Mouse (Mus musculus) liver, embryonic 14.5 days (tissue): ENCODE measurements around the gene Ppia.
"Not testable (repeated sequence)": the region's sequence is repeated elsewhere in the genome, so short reads cannot be mapped to it uniquely, and the experiment has no call there.

ENCODE experiments used
- CTCF ChIP-seq: IDR thresholded peaks from 2 replicates; pipeline ENCODE4 v1.5.1; 2016; ENCODE audit warnings: antibody characterized with exemption, low read depth, control low read depth
- EP300 ChIP-seq: IDR thresholded peaks from 2 replicates; pipeline ENCODE4 v1.6.1; 2016; ENCODE audit warnings: antibody characterized with exemption, low read depth

- TF ChIP-seq CTCF, EP300: not testable (repeated sequence)
These were observed 32.9 kb downstream of the Ppia start for GRCm38 (mm10) chr11:6448155-6448554.
